In the genomic region with DNA sequence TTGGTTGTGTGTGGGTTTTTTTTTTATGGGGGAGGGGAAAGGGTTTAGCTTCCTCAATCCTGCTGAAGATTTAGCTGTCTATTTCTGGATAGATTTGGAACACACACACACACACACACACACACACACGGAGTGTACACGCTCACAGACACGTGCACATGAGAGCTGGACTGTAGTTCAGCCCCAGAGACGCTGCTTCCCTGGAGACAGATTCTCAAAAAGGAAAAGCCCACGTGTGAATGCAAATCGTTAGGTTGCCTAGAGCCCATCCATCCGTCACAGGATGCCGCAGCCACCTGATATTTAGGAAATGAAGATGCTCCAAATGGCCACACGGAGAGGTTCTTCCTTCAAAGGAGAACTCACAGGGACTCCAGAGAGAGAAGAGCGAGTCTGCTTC, we compare ENCODE assay signal across 20 mouse cellular contexts. TPM values are rescaled to one million over a fixed set of nuclear protein-coding genes. Genes with fewer than 3 reads are reported as not detected.
DNase-seq lines count a peak whose midpoint lies in the region; ATAC-seq lines count a peak whose summit lies in the region.
"Had no signal": no experiment of that assay in that cellular context is flagged by ENCODE, and none has a peak within 500 bp of the region (broad histone marks: within the 10 kb centered on the region; RNA-seq: fewer than 3 reads in every experiment).

No protein-coding gene starts in this region.

- no peak overlapping the region for H3K9ac ChIP-seq in intestine, embryonic 16.5 days (ENCODE audit: low read depth, low read length)
- H3K9ac ChIP-seq: liver, embryonic 13.5 days; neural tube, embryonic 13.5 days had no signal

- no peak for ATAC-seq in intestine, embryonic 16.5 days
- ATAC-seq: hindbrain, embryonic 16.5 days; midbrain, embryonic 16.5 days had no signal

- H3K27ac ChIP-seq in intestine, embryonic 16.5 days (ENCODE audit: low read length), result no peak overlapping the region
- H3K27ac ChIP-seq: heart, embryonic 10.5 days; liver, embryonic 13.5 days; neural tube, embryonic 13.5 days had no signal

- no peaks in the 10 kb centered on the region; the same call in 1 of the 2 replicates for H3K27me3 ChIP-seq in intestine, embryonic 16.5 days (replicated peaks; ENCODE audit: control insufficient read depth, insufficient read depth, low read length)

- DNase-seq in layer of hippocampus, adult 11-12 months (ENCODE audit: low spot score), result peak; percentile 68
- no peak for DNase-seq in layer of hippocampus, adult 9-10 months (ENCODE audit: low spot score)
- peak; percentile 82 for DNase-seq in layer of hippocampus, adult 9-11 months
- DNase-seq in left cerebral cortex, postnatal 36 days (ENCODE audit: low spot score in 2 of 2), result peak; percentile 73 to 78
- peak; percentile 95 for DNase-seq in telencephalon, adult 2 months (ENCODE audit: low read depth, low spot score)
- no peak for DNase-seq in MN1 (ENCODE audit: low spot score)
- no peak for DNase-seq in thymus, postnatal 36 days
- DNase-seq: adrenal gland, adult 8-10 months; cerebellum, postnatal 10 days; gastrocnemius, postnatal 10 days; kidney, adult 2 months; liver, embryonic 13.5 days; lung, postnatal 36 days; retina, postnatal 1 day; thymus, postnatal 14 days had no signal

- H3K4me1 ChIP-seq in intestine, embryonic 16.5 days (ENCODE audit: control insufficient read depth, insufficient read depth, low read length), result peaks cover 7% of the 10 kb centered on the region
- H3K4me1 ChIP-seq: liver, embryonic 13.5 days had no signal

- H3K4me2 ChIP-seq in intestine, embryonic 16.5 days (ENCODE audit: low read depth, low read length), result no peak overlapping the region
- H3K4me2 ChIP-seq: liver, embryonic 13.5 days; neural tube, embryonic 13.5 days had no signal

- H3K4me3 ChIP-seq in intestine, embryonic 16.5 days (ENCODE audit: low read length), result no peak overlapping the region
- H3K4me3 ChIP-seq: heart, embryonic 10.5 days; liver, embryonic 13.5 days; neural tube, embryonic 13.5 days had no signal

- intact Hi-C loops in left cerebral cortex, postnatal 36 days (cut with DNase I), result no loop called here

- whole genome bisulfite sequencing in intestine, embryonic 16.5 days, result 64% methylated on average over 10 of the region's 10 CpGs

- no peaks in the 10 kb centered on the region for H3K9me3 ChIP-seq in intestine, embryonic 16.5 days (ENCODE audit: control insufficient read depth, low read length)
- H3K9me3 ChIP-seq: heart, embryonic 10.5 days; liver, embryonic 13.5 days; neural tube, embryonic 13.5 days had no signal

- no peaks in the 10 kb centered on the region for H3K36me3 ChIP-seq in intestine, embryonic 16.5 days (ENCODE audit: control insufficient read depth, insufficient read depth, low read length)
- H3K36me3 ChIP-seq: heart, embryonic 10.5 days; liver, embryonic 13.5 days; neural tube, embryonic 13.5 days had no signal

RNA-seq across cellular contexts. Expression of gene Acta1, which starts 14.3 kb away (rescaled TPM):
- 10 to 100 TPM in 1 of 2 experiments, 1 to 10 TPM in 1; 9.7 to 13.4 TPM for total RNA-seq in left cerebral cortex, postnatal 36 days (2021)
- polyA plus RNA-seq in intestine, embryonic 16.5 days (2015; fragmentation: Nextera tagmentation; extraction: Ambion mirVana), result 11.1 and 14.3 TPM in 2 replicates

RNA-seq across cellular contexts. Expression of gene Ccsap, which starts 20.3 kb away (rescaled TPM):
- 10 to 100 TPM; 70.7 to 82.7 TPM for total RNA-seq in left cerebral cortex, postnatal 36 days (2021)
- 2.3 and 2.7 TPM in 2 replicates for polyA plus RNA-seq in intestine, embryonic 16.5 days (2015; fragmentation: Nextera tagmentation; extraction: Ambion mirVana)

Comparison
In these comparisons a context has a peak if more than half of its experiments do, and no peak if none do; other contexts are left out.
1. DNase-seq: peak in layer of hippocampus, adult 11-12 months (single experiment), layer of hippocampus, adult 9-11 months (single experiment), left cerebral cortex, postnatal 36 days (2 of 2) and telencephalon, adult 2 months (single experiment); none in layer of hippocampus, adult 9-10 months (single experiment), MN1 (single experiment) and thymus, postnatal 36 days (0 of 2).